Mouse (Mus musculus): ENCODE data around the gene Golga2. TPM values are rescaled to one million over a fixed set of nuclear protein-coding genes. Genes with fewer than 3 reads are reported as not detected.

The Golga2 gene
- polyA plus RNA-seq, 1 experiment, result 36.0 TPM

- H3K4me1 ChIP-seq (ENCODE audit: control insufficient read depth, insufficient read depth, low read length), result peaks cover 22% of the 10 kb centered on the region
- peak overlapping the region; percentile 84 for H3K27ac ChIP-seq (ENCODE audit: control insufficient read depth, insufficient read depth, low read depth, low read length)
- TF ChIP-seq CTCF (IDR thresholded peaks at IDR 0.05; ENCODE audit: control insufficient read depth, insufficient read depth, insufficient replicate concordance, low read depth, low read length), result no peak
- no peak for TF ChIP-seq POLR2A (IDR thresholded peaks at IDR 0.05; ENCODE audit: control insufficient read depth, low read depth, low read length)
- no peak overlapping the region for H3K4me3 ChIP-seq (ENCODE audit: control insufficient read depth, low read depth, low read length)
- peaks cover 5% of the 10 kb centered on the region for H3K36me3 ChIP-seq (ENCODE audit: control insufficient read depth, insufficient read depth, low read length)
- H3K27me3 ChIP-seq (ENCODE audit: control insufficient read depth, insufficient read depth, low read length), result no peaks in the 10 kb centered on the region
Measured at GRCm38 (mm10) chr2:32251791-32252527, 35.2 kb upstream of the Golga2 start.

- TF ChIP-seq POLR2A (IDR thresholded peaks at IDR 0.05; ENCODE audit: control insufficient read depth, low read depth, low read length) (peak; percentile 33; the same call in 1 of the 2 replicates), CTCF (IDR thresholded peaks at IDR 0.05; ENCODE audit: control insufficient read depth, insufficient read depth, insufficient replicate concordance, low read depth, low read length) (no peak)
- H3K36me3 ChIP-seq (ENCODE audit: control insufficient read depth, insufficient read depth, low read length), result peaks cover 4% of the 10 kb centered on the region
- peaks cover 22% of the 10 kb centered on the region for H3K4me1 ChIP-seq (ENCODE audit: control insufficient read depth, insufficient read depth, low read length)
- H3K4me3 ChIP-seq (ENCODE audit: control insufficient read depth, low read depth, low read length), result no peak overlapping the region
- no peaks in the 10 kb centered on the region for H3K27me3 ChIP-seq (ENCODE audit: control insufficient read depth, insufficient read depth, low read length)
- peak overlapping the region; percentile 84 for H3K27ac ChIP-seq (ENCODE audit: control insufficient read depth, insufficient read depth, low read depth, low read length)
Measured at GRCm38 (mm10) chr2:32252658-32253057, 34.5 kb upstream of the Golga2 start.

GRCm38 (mm10) chr2:32253352-32253751 is 33.8 kb upstream of the Golga2 start:
- Histone ChIP-seq H3K4me1 (ENCODE audit: control insufficient read depth, insufficient read depth, low read length) (peaks cover 22% of the 10 kb centered on the region), H3K4me3 (ENCODE audit: control insufficient read depth, low read depth, low read length) (no peak overlapping the region), H3K27ac (ENCODE audit: control insufficient read depth, insufficient read depth, low read depth, low read length) (peak overlapping the region; percentile 61), H3K36me3 (ENCODE audit: control insufficient read depth, insufficient read depth, low read length) (peaks cover 4% of the 10 kb centered on the region; the same call in 1 of the 2 replicates), H3K27me3 (ENCODE audit: control insufficient read depth, insufficient read depth, low read length) (no peaks in the 10 kb centered on the region)
- TF ChIP-seq CTCF (IDR thresholded peaks at IDR 0.05; ENCODE audit: control insufficient read depth, insufficient read depth, insufficient replicate concordance, low read depth, low read length) (no peak), POLR2A (IDR thresholded peaks at IDR 0.05; ENCODE audit: control insufficient read depth, low read depth, low read length) (no peak)

- peaks cover 4% of the 10 kb centered on the region; the same call in 1 of the 2 replicates for H3K36me3 ChIP-seq (ENCODE audit: control insufficient read depth, insufficient read depth, low read length)
- no peak overlapping the region for H3K4me3 ChIP-seq (ENCODE audit: control insufficient read depth, low read depth, low read length)
- H3K27me3 ChIP-seq (ENCODE audit: control insufficient read depth, insufficient read depth, low read length), result no peaks in the 10 kb centered on the region
- no peak overlapping the region for H3K27ac ChIP-seq (ENCODE audit: control insufficient read depth, insufficient read depth, low read depth, low read length)
- peaks cover 22% of the 10 kb centered on the region for H3K4me1 ChIP-seq (ENCODE audit: control insufficient read depth, insufficient read depth, low read length)
- TF ChIP-seq POLR2A (IDR thresholded peaks at IDR 0.05; ENCODE audit: control insufficient read depth, low read depth, low read length) (no peak), CTCF (IDR thresholded peaks at IDR 0.05; ENCODE audit: control insufficient read depth, insufficient read depth, insufficient replicate concordance, low read depth, low read length) (no peak)
Measured at GRCm38 (mm10) chr2:32254563-32254962, 32.6 kb upstream of the Golga2 start.

GRCm38 (mm10) chr2:32256273-32256672 is 30.9 kb upstream of the Golga2 start:
- H3K27me3 ChIP-seq (ENCODE audit: control insufficient read depth, insufficient read depth, low read length), result no peaks in the 10 kb centered on the region
- peaks cover 3% of the 10 kb centered on the region; the same call in 1 of the 2 replicates for H3K36me3 ChIP-seq (ENCODE audit: control insufficient read depth, insufficient read depth, low read length)
- H3K4me3 ChIP-seq (ENCODE audit: control insufficient read depth, low read depth, low read length), result no peak overlapping the region
- TF ChIP-seq POLR2A (IDR thresholded peaks at IDR 0.05; ENCODE audit: control insufficient read depth, low read depth, low read length), result no peak
- TF ChIP-seq CTCF (IDR thresholded peaks at IDR 0.05; ENCODE audit: control insufficient read depth, insufficient read depth, insufficient replicate concordance, low read depth, low read length), result no peak
- peaks cover 20% of the 10 kb centered on the region for H3K4me1 ChIP-seq (ENCODE audit: control insufficient read depth, insufficient read depth, low read length)
- H3K27ac ChIP-seq (ENCODE audit: control insufficient read depth, insufficient read depth, low read depth, low read length), result no peak overlapping the region

GRCm38 (mm10) chr2:32258887-32259533 is 28.2 kb upstream of the Golga2 start:
- TF ChIP-seq CTCF (IDR thresholded peaks at IDR 0.05; ENCODE audit: control insufficient read depth, insufficient read depth, insufficient replicate concordance, low read depth, low read length) (no peak), POLR2A (IDR thresholded peaks at IDR 0.05; ENCODE audit: control insufficient read depth, low read depth, low read length) (no peak)
- Histone ChIP-seq H3K27me3 (ENCODE audit: control insufficient read depth, insufficient read depth, low read length) (no peaks in the 10 kb centered on the region), H3K36me3 (ENCODE audit: control insufficient read depth, insufficient read depth, low read length) (no peaks in the 10 kb centered on the region), H3K27ac (ENCODE audit: control insufficient read depth, insufficient read depth, low read depth, low read length) (peak overlapping the region; percentile 18; the same call in 1 of the 2 replicates), H3K4me3 (ENCODE audit: control insufficient read depth, low read depth, low read length) (peak overlapping the region; percentile 93), H3K4me1 (ENCODE audit: control insufficient read depth, insufficient read depth, low read length) (peaks cover 9% of the 10 kb centered on the region)

GRCm38 (mm10) chr2:32259657-32260417 is 27.3 kb upstream of the Golga2 start, which contains the start of gene Uck1:
TSS of gene Uck1 (minus strand) at chr2:32260159.
- TF ChIP-seq CTCF (IDR thresholded peaks at IDR 0.05; ENCODE audit: control insufficient read depth, insufficient read depth, insufficient replicate concordance, low read depth, low read length) (no peak; the same call in 1 of the 2 replicates), POLR2A (IDR thresholded peaks at IDR 0.05; ENCODE audit: control insufficient read depth, low read depth, low read length) (peak; percentile 89)
- H3K27ac ChIP-seq (ENCODE audit: control insufficient read depth, insufficient read depth, low read depth, low read length), result peak within 1 kb of the TSS; percentile 74
- peaks cover 9% of the 10 kb centered on the region for H3K4me1 ChIP-seq (ENCODE audit: control insufficient read depth, insufficient read depth, low read length)
- H3K36me3 ChIP-seq (ENCODE audit: control insufficient read depth, insufficient read depth, low read length), result no peaks in the 10 kb centered on the region
- peak within 1 kb of the TSS; percentile 93 for H3K4me3 ChIP-seq (ENCODE audit: control insufficient read depth, low read depth, low read length)
- no peaks in the 10 kb centered on the region for H3K27me3 ChIP-seq (ENCODE audit: control insufficient read depth, insufficient read depth, low read length)
